Mouse (Mus musculus): ENCODE measurements around the gene Abcc12.
A peak's percentile ranks its signal among the peaks of the same experiment; 100 is the strongest.

The Abcc12 gene

DNA sequence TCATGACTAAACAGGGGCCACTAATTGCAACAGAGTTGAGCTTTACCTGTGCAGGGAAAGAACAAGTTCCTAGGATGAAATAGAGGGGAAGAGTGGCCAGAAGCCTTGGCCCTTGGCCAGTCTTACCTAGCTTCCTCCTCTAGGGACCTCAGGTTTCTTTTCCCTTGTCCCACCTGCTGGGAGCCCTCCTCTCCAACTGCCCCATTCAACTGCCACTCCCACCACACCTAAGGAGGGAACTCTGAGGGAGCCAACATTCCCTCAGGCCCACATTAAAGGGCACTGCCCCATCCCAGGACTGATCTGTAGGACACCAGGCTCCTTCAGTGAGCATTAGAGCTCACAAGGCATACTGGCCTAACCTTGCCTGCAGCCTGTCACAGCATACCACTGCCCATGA, at the start of gene Abcc12:
Gene Abcc12 (minus strand): TSS at position 229 of the 400 bp plus-strand sequence.
- no peak for DNase-seq (ENCODE audit: low read depth, low spot score)

- no peak for DNase-seq (ENCODE audit: low read depth, low spot score)
Measured at GRCm38 (mm10) chr8:86630212-86630611, 49.7 kb upstream of the Abcc12 start.

- DNase-seq (ENCODE audit: low read depth, low spot score) = no peak
Measured at GRCm38 (mm10) chr8:86624915-86625314, 44.4 kb upstream of the Abcc12 start.

- peak; percentile 90 for DNase-seq (ENCODE audit: low read depth, low spot score)
Measured at GRCm38 (mm10) chr8:86623911-86624731, 43.6 kb upstream of the Abcc12 start, which contains the start of gene Lonp2. Lonp2 (plus strand) TSS chr8:86624043.

- no peak for DNase-seq (ENCODE audit: low read depth, low spot score)
Measured at GRCm38 (mm10) chr8:86623551-86623910, 43.0 kb upstream of the Abcc12 start.

DNA sequence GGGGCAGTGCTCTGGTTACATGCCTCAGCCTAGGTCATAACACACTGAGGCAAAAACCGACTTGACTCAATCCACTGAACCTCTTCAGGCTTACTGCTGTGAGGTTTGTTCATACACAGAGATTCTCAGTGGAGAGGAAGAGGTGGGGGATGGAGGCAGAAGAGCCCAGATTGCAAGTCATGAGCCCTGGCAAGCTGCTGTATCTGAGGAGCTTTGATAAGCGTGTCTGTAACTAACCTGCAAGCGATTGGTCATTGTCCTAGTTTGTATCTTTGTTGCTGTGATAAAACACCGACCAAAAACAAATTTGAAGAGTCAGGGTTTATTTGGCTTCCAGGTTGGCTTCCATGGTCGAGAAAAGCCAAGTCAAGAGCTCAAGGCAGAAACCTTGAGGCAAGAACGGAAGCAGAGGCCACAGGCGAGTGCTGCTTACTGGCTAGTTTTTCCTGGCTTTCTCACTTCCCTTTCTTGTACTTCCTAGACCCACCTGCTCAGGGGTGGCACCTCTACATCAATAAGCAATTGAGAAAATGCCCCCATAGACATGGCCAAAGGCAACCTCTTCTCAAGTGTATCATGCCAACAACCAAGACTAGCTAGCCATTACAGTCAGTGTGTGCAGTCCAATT, 37.4 kb upstream of the Abcc12 start:
- no peak for DNase-seq (ENCODE audit: low read depth, low spot score)

GRCm38 (mm10) chr8:86615095-86615769, 34.7 kb upstream of the Abcc12 start:
- no peak for DNase-seq (ENCODE audit: low read depth, low spot score)

- DNase-seq (ENCODE audit: low read depth, low spot score) = no peak
Measured at GRCm38 (mm10) chr8:86613798-86614197, 33.3 kb upstream of the Abcc12 start.

DNA sequence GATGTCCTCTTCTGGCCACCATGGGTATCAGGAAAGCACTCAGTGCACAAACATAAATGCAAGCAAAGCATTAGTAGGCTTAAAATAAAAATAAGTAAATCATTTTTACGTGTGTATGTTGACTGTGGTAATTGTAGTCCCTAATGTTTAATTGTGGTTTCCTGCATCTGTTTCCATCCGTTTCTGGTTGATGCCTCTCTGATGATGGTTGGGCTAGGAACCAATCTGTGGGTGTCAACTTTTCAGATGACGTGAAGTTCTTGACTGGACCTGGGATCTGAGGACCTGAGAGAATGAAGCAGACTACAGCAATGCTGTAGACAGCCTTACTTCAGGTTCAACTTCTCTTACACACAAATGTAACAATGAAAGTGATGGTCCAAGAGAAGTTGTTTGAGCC, 24.2 kb upstream of the Abcc12 start:
- DNase-seq (ENCODE audit: low read depth, low spot score) = no peak

- DNase-seq (ENCODE audit: low read depth, low spot score) = no peak
Measured at GRCm38 (mm10) chr8:86603174-86603573, 22.7 kb upstream of the Abcc12 start.

DNA sequence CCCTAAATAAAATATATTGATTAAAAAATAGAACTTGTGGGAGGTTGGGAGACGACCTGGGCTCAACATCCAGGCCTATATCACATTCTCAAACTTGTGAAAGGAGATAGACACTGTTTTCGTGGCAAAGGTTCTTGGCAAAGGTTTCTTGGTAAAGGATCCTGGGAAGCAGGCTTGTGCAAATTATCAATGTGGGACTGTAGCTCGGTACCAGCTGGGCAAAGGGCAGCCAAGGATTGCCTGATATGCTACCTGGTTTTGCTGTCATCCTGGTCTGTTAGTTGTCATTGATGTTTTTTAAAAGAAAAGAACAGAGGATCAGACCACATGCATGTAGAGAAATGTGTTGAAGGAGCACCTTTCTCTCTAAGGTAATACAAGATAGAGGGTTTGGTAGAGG, 19.8 kb upstream of the Abcc12 start:
- no peak for DNase-seq (ENCODE audit: low read depth, low spot score)

- no peak for DNase-seq (ENCODE audit: low read depth, low spot score)
Measured at GRCm38 (mm10) chr8:86599299-86599698, 18.8 kb upstream of the Abcc12 start.

GRCm38 (mm10) chr8:86597681-86598080, 17.2 kb upstream of the Abcc12 start:
- no peak for DNase-seq (ENCODE audit: low read depth, low spot score)

GRCm38 (mm10) chr8:86595671-86596070, 15.2 kb upstream of the Abcc12 start:
- no peak for DNase-seq (ENCODE audit: low read depth, low spot score)

DNA sequence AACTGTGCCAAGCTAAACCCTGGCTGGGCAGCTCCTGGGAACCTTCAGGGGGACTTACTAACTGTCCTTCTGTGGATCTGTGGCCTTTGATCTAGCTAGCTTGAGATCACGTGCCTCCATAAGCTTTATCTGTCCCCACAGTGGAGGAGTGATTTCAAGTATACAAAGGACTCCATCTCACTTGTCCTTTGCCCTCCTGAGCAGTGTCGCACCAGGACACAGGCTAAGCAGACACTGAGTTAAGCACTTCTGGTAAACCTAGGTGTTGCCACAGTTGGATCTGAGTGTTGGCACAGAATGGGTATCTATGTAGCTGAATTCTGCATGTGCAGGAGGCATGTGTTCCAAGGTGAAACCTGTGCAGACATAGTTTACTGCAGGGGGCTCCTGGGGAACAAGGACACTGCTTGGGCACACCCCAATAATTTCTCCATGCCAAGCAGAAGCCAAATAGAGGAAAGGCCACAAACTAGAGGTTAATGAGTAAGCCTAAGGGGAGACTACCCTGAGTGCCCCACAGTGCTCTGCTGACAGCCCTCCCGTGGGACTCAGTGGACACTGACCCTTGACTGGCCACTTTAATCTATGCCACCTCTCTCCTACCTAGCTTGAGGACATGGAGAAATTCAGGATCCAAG, 13.8 kb upstream of the Abcc12 start:
- DNase-seq (ENCODE audit: low read depth, low spot score) = no peak

DNA sequence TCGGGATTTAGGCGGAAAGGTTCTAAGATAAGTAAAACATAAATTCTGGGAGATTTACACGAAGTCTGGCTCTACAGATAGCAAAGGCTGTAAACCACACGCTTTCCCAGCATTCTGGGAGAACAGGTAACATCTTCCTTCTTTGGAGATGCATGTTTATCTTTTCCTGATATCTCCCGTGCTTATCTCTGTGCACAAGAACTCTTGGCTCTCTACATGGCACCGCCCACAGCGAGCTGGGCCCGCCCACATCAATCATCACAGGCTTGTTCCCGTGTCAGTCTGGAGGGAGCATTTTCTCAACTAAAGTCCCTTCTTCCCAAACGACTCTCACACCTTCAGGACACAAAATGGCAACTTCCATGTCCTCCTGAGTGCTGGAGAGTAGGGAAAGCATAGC, 12.6 kb upstream of the Abcc12 start:
- DNase-seq (ENCODE audit: low read depth, low spot score) = no peak

DNA sequence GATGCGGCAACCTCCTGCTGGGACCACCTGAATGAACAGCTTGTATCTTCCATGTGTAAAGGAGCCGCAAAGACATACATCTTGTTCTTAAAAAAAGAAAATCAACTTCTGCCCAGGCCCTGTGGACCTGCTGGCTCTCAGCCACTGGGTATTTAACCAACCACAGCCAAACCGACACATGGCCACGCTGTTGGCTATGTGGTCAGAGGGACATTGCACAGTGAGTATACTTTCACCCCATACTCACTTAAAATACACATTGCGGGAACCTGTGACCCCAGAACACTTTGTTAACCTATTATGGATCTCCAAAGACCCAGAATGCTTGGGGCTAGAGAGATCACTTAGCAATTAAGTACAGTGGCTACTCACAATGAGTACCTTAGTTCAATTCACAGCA, 7.9 kb upstream of the Abcc12 start:
- DNase-seq (ENCODE audit: low read depth, low spot score) = no peak

- DNase-seq (ENCODE audit: low read depth, low spot score) = no peak
Measured at GRCm38 (mm10) chr8:86586642-86587041, 6.2 kb upstream of the Abcc12 start.

- DNase-seq (ENCODE audit: low read depth, low spot score) = no peak
Measured at GRCm38 (mm10) chr8:86586058-86586457, 5.6 kb upstream of the Abcc12 start.

GRCm38 (mm10) chr8:86585532-86585931, 5.0 kb upstream of the Abcc12 start:
- DNase-seq (ENCODE audit: low read depth, low spot score) = peak; percentile 71

- peak; percentile 81 for DNase-seq (ENCODE audit: low read depth, low spot score)
Measured at GRCm38 (mm10) chr8:86585118-86585517, 4.6 kb upstream of the Abcc12 start.

GRCm38 (mm10) chr8:86581921-86582331, 1.4 kb upstream of the Abcc12 start:
- no peak for DNase-seq (ENCODE audit: low read depth, low spot score)

Measured in WW6 (cell line).